Mouse (Mus musculus): ENCODE results near the gene Lamtor4. TPM values are rescaled to one million over a fixed set of nuclear protein-coding genes. Genes with fewer than 3 reads are reported as not detected.

Lamtor4 gene
- 102 TPM in 2 replicates for polyA plus RNA-seq (2021; fragmentation: Nextera tagmentation)
- long read RNA-seq, experiment 1, transcript Lamtor4-201 (4 exons, 877 nt) = major isoform, 8 of 17 reads
- long read RNA-seq, experiment 1, transcript Lamtor4-202 (3 exons, 980 nt) = minor isoform, 7 of 17 reads
- long read RNA-seq, experiment 1, partial matches to known transcripts = 1 of 17 reads
- long read RNA-seq, experiment 1, other reads (novel, unspliced or antisense) = 1 of 17 reads
- long read RNA-seq, experiment 2, transcript Lamtor4-202 (3 exons, 980 nt) = minor isoform, 10 of 79 reads
- long read RNA-seq, experiment 2, transcript Lamtor4-201 (4 exons, 877 nt) = major isoform, 66 of 79 reads
- long read RNA-seq, experiment 2, partial matches to known transcripts = 3 of 79 reads
- long read RNA-seq, experiment 2, other reads (novel, unspliced or antisense) = 0 of 79 reads

GRCm38 (mm10) chr5:138255353-138256093 is at the start of gene Lamtor4:
TSS of gene Lamtor4 (plus strand) at chr5:138255482.

GRCm38 (mm10) chr5:138225700-138226099 is 29.6 kb upstream of the Lamtor4 start, which contains the start of gene Nxpe5:
TSS of gene Nxpe5 (plus strand) at chr5:138225898.

DNA sequence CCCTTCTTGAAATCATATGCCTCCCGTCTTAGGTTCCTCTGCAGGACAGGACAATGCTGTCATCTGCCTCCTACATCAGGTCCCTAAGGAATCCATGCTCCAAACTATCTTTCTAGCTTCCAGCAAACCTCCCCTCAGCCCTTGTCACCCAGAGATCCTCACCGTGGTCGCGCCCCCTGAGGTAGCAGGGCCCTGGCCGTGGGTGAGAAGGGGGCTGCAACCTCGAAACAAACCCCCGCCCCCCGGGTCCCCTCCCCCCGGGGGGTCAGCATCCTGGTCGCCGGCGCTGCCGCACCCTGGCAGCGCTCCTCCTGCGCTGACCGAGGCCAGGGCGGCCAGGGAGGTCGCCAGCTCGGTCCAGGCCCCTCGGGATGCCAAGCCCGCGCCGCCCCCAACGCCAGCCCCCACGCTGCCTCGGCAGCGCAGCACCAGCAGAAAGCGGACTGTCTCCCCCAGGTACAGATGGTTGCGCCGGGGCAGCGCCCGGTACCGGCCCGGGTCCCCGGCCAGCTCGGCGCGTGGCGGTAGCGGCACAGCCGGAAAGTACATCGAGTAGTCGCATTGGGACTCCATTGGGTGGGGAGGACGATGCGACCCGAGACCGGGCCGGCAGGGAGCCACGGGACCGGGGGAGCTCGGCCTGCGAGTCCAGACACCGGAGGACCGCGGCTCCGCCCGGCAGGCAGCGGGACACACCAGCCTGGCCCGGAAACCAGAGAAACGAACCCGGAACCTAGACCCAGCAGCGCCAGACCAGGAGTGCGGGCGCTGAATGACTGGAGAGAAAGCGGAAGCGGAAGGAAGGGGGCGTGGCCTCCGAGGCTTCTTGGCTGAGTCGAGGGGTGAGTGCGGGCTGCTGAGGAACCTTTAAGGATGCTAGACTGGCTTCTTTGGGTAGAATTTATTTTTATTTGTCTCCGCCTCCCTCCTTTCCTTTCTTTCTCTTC is 8.3 kb downstream of the Lamtor4 start, which contains the start of gene BC037034:
BC037034 (minus strand) TSS at position 774 of the 947 bp plus-strand sequence.

GRCm38 (mm10) chr5:138272409-138272923 is 17.2 kb downstream of the Lamtor4 start, which contains the start of gene Gal3st4:
TSS of gene Gal3st4 (minus strand) at chr5:138272840.

GRCm38 (mm10) chr5:138279585-138280424 is 24.5 kb downstream of the Lamtor4 start, which contains the start of the genes Gm43720, Gpc2 and Stag3:
TSS of gene Gm43720 (minus strand) at chr5:138279958.
TSS of gene Gpc2 (minus strand) at chr5:138280005.
TSS of gene Stag3 (plus strand) at chr5:138280240.

Other genes starting within 250 kb of the Lamtor4 start
- not detected in 2 replicates for gene Smok3a, start 234.2 kb upstream of the Lamtor4 start, polyA plus RNA-seq (2021; fragmentation: Nextera tagmentation)
- gene Smok3b, start 234.1 kb upstream of the Lamtor4 start, polyA plus RNA-seq (2021; fragmentation: Nextera tagmentation) = not detected in 2 replicates
- gene Smok3c, start 202.3 kb upstream of the Lamtor4 start, polyA plus RNA-seq (2021; fragmentation: Nextera tagmentation) = not detected in 2 replicates
- gene Zkscan1, start 170.4 kb upstream of the Lamtor4 start, polyA plus RNA-seq (2021; fragmentation: Nextera tagmentation) = 9.4 and 10.4 TPM in 2 replicates
- 14.2 and 14.4 TPM in 2 replicates for gene Zscan21, start 138.6 kb upstream of the Lamtor4 start, polyA plus RNA-seq (2021; fragmentation: Nextera tagmentation)
- 6.1 and 7.0 TPM in 2 replicates for gene Zfp113, start 99.7 kb upstream of the Lamtor4 start, polyA plus RNA-seq (2021; fragmentation: Nextera tagmentation)
- gene Cops6, start 94.4 kb upstream of the Lamtor4 start, polyA plus RNA-seq (2021; fragmentation: Nextera tagmentation) = 327 and 335 TPM in 2 replicates
- gene Ap4m1, start 83.5 kb upstream of the Lamtor4 start, polyA plus RNA-seq (2021; fragmentation: Nextera tagmentation) = 3.8 and 4.9 TPM in 2 replicates
- 8.4 and 12.9 TPM in 2 replicates for gene Mcm7, start 83.1 kb upstream of the Lamtor4 start, polyA plus RNA-seq (2021; fragmentation: Nextera tagmentation)
- 42.2 and 48.4 TPM in 2 replicates for gene Taf6, start 68.0 kb upstream of the Lamtor4 start, polyA plus RNA-seq (2021; fragmentation: Nextera tagmentation)
- gene Cnpy4, start 68.0 kb upstream of the Lamtor4 start, polyA plus RNA-seq (2021; fragmentation: Nextera tagmentation) = 12.8 and 19.6 TPM in 2 replicates
- gene Mblac1, start 61.2 kb upstream of the Lamtor4 start, polyA plus RNA-seq (2021; fragmentation: Nextera tagmentation) = 6.4 and 7.0 TPM in 2 replicates
- not detected in 2 replicates for gene Nxpe5, start 29.6 kb upstream of the Lamtor4 start, polyA plus RNA-seq (2021; fragmentation: Nextera tagmentation)
- gene BC037034, start 8.6 kb downstream of the Lamtor4 start, polyA plus RNA-seq (2021; fragmentation: Nextera tagmentation) = 3.0 and 17.8 TPM in 2 replicates
- 3.1 and 4.0 TPM in 2 replicates for gene Gal3st4, start 17.4 kb downstream of the Lamtor4 start, polyA plus RNA-seq (2021; fragmentation: Nextera tagmentation)
- not detected in 2 replicates for gene Gm43720, start 24.5 kb downstream of the Lamtor4 start, polyA plus RNA-seq (2021; fragmentation: Nextera tagmentation)
- 0.13 and 0.21 TPM in 2 replicates for gene Gpc2, start 24.5 kb downstream of the Lamtor4 start, polyA plus RNA-seq (2021; fragmentation: Nextera tagmentation)
- 0.13 and 0.19 TPM in 2 replicates for gene Stag3, start 24.8 kb downstream of the Lamtor4 start, polyA plus RNA-seq (2021; fragmentation: Nextera tagmentation)
- gene Pvrig, start 86.5 kb downstream of the Lamtor4 start, polyA plus RNA-seq (2021; fragmentation: Nextera tagmentation) = 0.18 and 0.30 TPM in 2 replicates
- gene Zfp157, start 186.0 kb downstream of the Lamtor4 start, polyA plus RNA-seq (2021; fragmentation: Nextera tagmentation) = 10.1 and 10.2 TPM in 2 replicates